Comparison of ENCODE assay signal across 19 mouse cellular contexts in the genomic region with DNA sequence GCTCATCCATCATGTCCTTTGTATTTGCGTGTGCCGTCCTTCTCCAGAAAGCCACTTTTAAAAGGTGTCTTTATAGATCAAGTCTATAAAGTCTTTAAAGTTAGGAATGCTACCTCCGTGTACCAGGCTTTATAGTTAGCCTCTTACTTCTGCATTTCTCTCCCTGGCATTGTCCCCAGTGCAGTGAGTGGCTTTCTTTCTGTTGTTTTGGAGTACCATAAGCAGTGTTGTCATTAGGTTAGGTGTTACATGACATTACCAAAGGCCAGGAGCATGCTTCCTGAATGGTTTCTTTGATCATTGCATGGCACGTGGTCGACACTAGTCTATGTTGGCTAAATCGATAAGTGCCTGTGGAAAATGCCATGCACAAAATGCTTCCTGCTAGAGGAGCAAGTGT. TPM values are rescaled to one million over a fixed set of nuclear protein-coding genes. Genes with fewer than 3 reads are reported as not detected.
A peak's percentile ranks its signal among the peaks of the same experiment; 100 is the strongest.
DNase-seq lines count a peak whose midpoint lies in the region; ATAC-seq and TF ChIP-seq lines count a peak whose summit lies in the region.
"Had no signal": no experiment of that assay in that cellular context is flagged by ENCODE, and none has a peak within 500 bp of the region (broad histone marks: within the 10 kb centered on the region; RNA-seq: fewer than 3 reads in every experiment).

No protein-coding gene starts in this region.

- peak; percentile 55; the same call in 1 of the 2 replicates for ATAC-seq in heart, embryonic 15.5 days (replicated peaks; ENCODE audit: insufficient number of reproducible peaks, insufficient read depth, low FRiP score, low read depth)
- ATAC-seq in granulocyte monocyte progenitor cell, adult 5-6 weeks (replicated peaks; ENCODE audit: poor library complexity, severe bottlenecking), result peak; percentile 75
- no peak for ATAC-seq in liver, postnatal 0 days
- ATAC-seq: forebrain, embryonic 14.5 days; intestine, embryonic 15.5 days had no signal

- no peak overlapping the region for H3K27ac ChIP-seq in heart, embryonic 15.5 days
- H3K27ac ChIP-seq in limb, embryonic 10.5 days, result 0 out of 2 replicates have a peak overlapping the region, but pooled peaks have one; percentile 6
- no peak overlapping the region for H3K27ac ChIP-seq in liver, postnatal 0 days (ENCODE audit: low read depth)
- H3K27ac ChIP-seq: embryonic facial prominence, embryonic 15.5 days; forebrain, embryonic 10.5 days; hindbrain, embryonic 10.5 days; hindbrain, embryonic 14.5 days; intestine, embryonic 15.5 days had no signal

- H3K9ac ChIP-seq in heart, embryonic 15.5 days, result no peak overlapping the region
- no peak overlapping the region for H3K9ac ChIP-seq in liver, postnatal 0 days (replicated peaks)
- H3K9ac ChIP-seq: embryonic facial prominence, embryonic 15.5 days; hindbrain, embryonic 14.5 days; intestine, embryonic 15.5 days had no signal

- WGBS in heart, embryonic 15.5 days, result 37% methylated on average over 6 of the region's 6 CpGs
- WGBS in limb, embryonic 10.5 days, result 34% methylated on average over 6 of the region's 6 CpGs
- 66% methylated on average over 6 of the region's 6 CpGs for WGBS in liver, postnatal 0 days (ENCODE audit: insufficient replicate concordance)

- no peaks in the 10 kb centered on the region for H3K27me3 ChIP-seq in heart, embryonic 15.5 days
- no peaks in the 10 kb centered on the region for H3K27me3 ChIP-seq in limb, embryonic 10.5 days (ENCODE audit: low read depth, poor library complexity, severe bottlenecking)
- H3K27me3 ChIP-seq in liver, postnatal 0 days (ENCODE audit: insufficient read depth, low read length), result no peaks in the 10 kb centered on the region
- H3K27me3 ChIP-seq: embryonic facial prominence, embryonic 15.5 days; intestine, embryonic 15.5 days had no signal

- 0 out of 2 replicates have a peak overlapping the region, but pooled peaks have one; percentile 13 for H3K4me2 ChIP-seq in heart, embryonic 15.5 days
- no peak overlapping the region for H3K4me2 ChIP-seq in liver, postnatal 0 days (ENCODE audit: low read depth, low read length)
- H3K4me2 ChIP-seq: embryonic facial prominence, embryonic 15.5 days; hindbrain, embryonic 14.5 days; intestine, embryonic 15.5 days had no signal

- no peak for DNase-seq in heart, adult 9 months (ENCODE audit: low spot score in 2 of 2)
- peak; percentile 32 for DNase-seq in limb, embryonic 10.5 days (ENCODE audit: low spot score)
- DNase-seq in liver, result no peak
- DNase-seq in liver, postnatal 0 days, result no peak
- DNase-seq: adrenal gland, adult 8-10 months; adrenal gland, postnatal 36 days; cerebellum, adult 2 months; cerebellum, postnatal 10 days; embryo, embryonic 11 days; kidney, adult 18-20 months had no signal

- H3K9me3 ChIP-seq in heart, embryonic 15.5 days (replicated peaks), result no peaks in the 10 kb centered on the region
- no peaks in the 10 kb centered on the region for H3K9me3 ChIP-seq in limb, embryonic 10.5 days (replicated peaks)
- H3K9me3 ChIP-seq in liver, postnatal 0 days (ENCODE audit: low read length), result no peaks in the 10 kb centered on the region
- H3K9me3 ChIP-seq: embryonic facial prominence, embryonic 15.5 days; forebrain, embryonic 10.5 days; hindbrain, embryonic 10.5 days; intestine, embryonic 15.5 days had no signal

- 0 out of 2 replicates have a peak, but pooled peaks cover 8% of the 10 kb centered on the region for H3K4me1 ChIP-seq in heart, embryonic 15.5 days (replicated peaks)
- H3K4me1 ChIP-seq in limb, embryonic 10.5 days, result peaks cover 21% of the 10 kb centered on the region
- H3K4me1 ChIP-seq in liver, postnatal 0 days (ENCODE audit: insufficient read depth), result no peaks in the 10 kb centered on the region
- H3K4me1 ChIP-seq: embryonic facial prominence, embryonic 15.5 days; intestine, embryonic 15.5 days had no signal

- H3K36me3 ChIP-seq in heart, embryonic 15.5 days, result no peaks in the 10 kb centered on the region
- H3K36me3 ChIP-seq in limb, embryonic 10.5 days, result no peaks in the 10 kb centered on the region
- H3K36me3 ChIP-seq in liver, postnatal 0 days (replicated peaks; ENCODE audit: insufficient read depth, low read length), result no peaks in the 10 kb centered on the region
- H3K36me3 ChIP-seq: embryonic facial prominence, embryonic 15.5 days; forebrain, embryonic 10.5 days; hindbrain, embryonic 10.5 days; intestine, embryonic 15.5 days had no signal

- no peak for TF ChIP-seq EP300 in liver, postnatal 0 days (IDR thresholded peaks at IDR 0.05; ENCODE audit: low read depth)

- H3K4me3 ChIP-seq in heart, embryonic 15.5 days, result no peak overlapping the region
- no peak overlapping the region for H3K4me3 ChIP-seq in limb, embryonic 10.5 days
- H3K4me3 ChIP-seq in liver, postnatal 0 days (ENCODE audit: low read depth, low read length), result no peak overlapping the region
- H3K4me3 ChIP-seq: embryonic facial prominence, embryonic 15.5 days; erythroblast, embryonic 14.5 days; forebrain, embryonic 10.5 days; hindbrain, embryonic 10.5 days; intestine, embryonic 15.5 days had no signal

- TF ChIP-seq CTCF in liver, postnatal 0 days (IDR thresholded peaks at IDR 0.05; ENCODE audit: low read depth), result no peak

RNA-seq across cellular contexts. Expression of gene Adgrl3, which starts 48.2 kb away (rescaled TPM):
- polyA plus RNA-seq in heart, embryonic 15.5 days (2015; fragmentation: Nextera tagmentation; extraction: Ambion mirVana), result 5.2 and 5.4 TPM in 2 replicates
- total RNA-seq in granulocyte monocyte progenitor cell, adult 5-6 weeks (2014; fragmentation: Nextera tagmentation), result not detected in 2 replicates
- not detected in 2 replicates for total RNA-seq in granulocyte monocyte progenitor cell, adult 5-6 weeks (2017)
- polyA plus RNA-seq in limb, embryonic 10.5 days (2016; fragmentation: Nextera tagmentation; extraction: Ambion mirVana), result 9.4 and 15.0 TPM in 2 replicates
- 0.73 and 1.1 TPM in 2 replicates for polyA plus RNA-seq in liver, postnatal 0 days (2015; fragmentation: Nextera tagmentation; extraction: Ambion mirVana)
- polyA plus RNA-seq: erythroblast, embryonic 14.5 days had no signal
